Mouse (Mus musculus) myocyte (in vitro differentiated cells): ENCODE results near the gene Gfra4. TPM values are rescaled to one million over a fixed set of nuclear protein-coding genes. Genes with fewer than 3 reads are reported as not detected.
A peak's percentile ranks its signal among the peaks of the same experiment; 100 is the strongest.

Experiments used
- H3K27me3 ChIP-seq: one replicate; pipeline ENCODE4 v1.6.1; 2011; ENCODE audit not compliant: control insufficient read depth, insufficient read depth, insufficient read length
- H3K36me3 ChIP-seq: one replicate; pipeline ENCODE4 v1.6.1; 2011; ENCODE audit not compliant: control insufficient read depth, insufficient read depth
- H3K4me2 ChIP-seq: one replicate; pipeline ENCODE4 v1.6.1; 2011; ENCODE audit warnings: low read depth, control low read depth
- H3K4me3 ChIP-seq: one replicate; pipeline ENCODE4 v1.5.1; 2011; ENCODE audit warnings: mild to moderate bottlenecking, control low read depth, moderate library complexity
- H3K79me2 ChIP-seq: one replicate; pipeline ENCODE4 v1.6.1; 2011; ENCODE audit not compliant: control insufficient read depth, insufficient read depth
- H3ac ChIP-seq: one replicate; pipeline ENCODE4 v1.6.1; 2011; ENCODE audit not compliant: control insufficient read depth, insufficient read length
- CEBPB ChIP-seq: IDR thresholded peaks from 2 replicates; pipeline ENCODE4 v1.6.1; 2011; ENCODE audit warnings: mild to moderate bottlenecking, moderate library complexity; ENCODE audit not compliant: poor library complexity, insufficient read depth, severe bottlenecking
- E2F4 ChIP-seq: IDR thresholded peaks from one replicate; pipeline ENCODE4 v1.6.1; 2011; ENCODE audit warnings: mild to moderate bottlenecking, control low read depth, moderate library complexity; ENCODE audit not compliant: insufficient read depth
- MAX ChIP-seq: IDR thresholded peaks from one replicate; pipeline ENCODE4 v1.6.1; 2011; ENCODE audit warnings: low read depth, mild to moderate bottlenecking, control low read depth
- MYOD1 ChIP-seq, 3 experiments: IDR thresholded peaks; one replicate each; pipeline ENCODE4 v1.6.1; 2011; ENCODE audit warnings: control low read depth in 2 of 3, low read depth in 2 of 3, mild to moderate bottlenecking in 2 of 3, moderate library complexity in 1 of 3; ENCODE audit not compliant: insufficient read length in 2 of 3, control insufficient read depth in 1 of 3
- MYOG ChIP-seq, 3 experiments: IDR thresholded peaks; one replicate each; pipeline ENCODE4 v1.6.1; 2011; ENCODE audit warnings: control low read depth in 2 of 3, low read depth in 2 of 3, mild to moderate bottlenecking in 2 of 3; ENCODE audit not compliant: insufficient read length in 2 of 3, control insufficient read depth in 1 of 3, insufficient read depth in 1 of 3
- POLR2A ChIP-seq: IDR thresholded peaks from one replicate; pipeline ENCODE4 v1.6.1; 2011; ENCODE audit warnings: low read depth, mild to moderate bottlenecking, control low read depth, moderate library complexity; ENCODE audit not compliant: insufficient read length
- POLR2AphosphoS2 ChIP-seq: IDR thresholded peaks from one replicate; pipeline ENCODE4 v1.6.1; 2011; ENCODE audit warnings: low read depth, control low read depth; ENCODE audit not compliant: insufficient read length
- REST ChIP-seq: IDR thresholded peaks from one replicate; pipeline ENCODE4 v1.6.1; 2011; ENCODE audit warnings: mild to moderate bottlenecking, control low read depth, moderate library complexity; ENCODE audit not compliant: insufficient read depth, insufficient read length
- SRF ChIP-seq: IDR thresholded peaks from one replicate; pipeline ENCODE4 v1.6.1; 2011; ENCODE audit warnings: low read depth; ENCODE audit not compliant: control insufficient read depth, insufficient read length
- TCF12 ChIP-seq: IDR thresholded peaks from one replicate; pipeline ENCODE4 v1.6.1; 2011; ENCODE audit warnings: mild to moderate bottlenecking, control low read depth; ENCODE audit not compliant: poor library complexity, insufficient read depth, severe bottlenecking
- TCF3 ChIP-seq: IDR thresholded peaks from one replicate; pipeline ENCODE4 v1.6.1; 2011; ENCODE audit warnings: low read depth, control low read depth; ENCODE audit not compliant: insufficient read length
- USF1 ChIP-seq: IDR thresholded peaks from one replicate; pipeline ENCODE4 v1.6.1; 2011; ENCODE audit warnings: low read depth, mild to moderate bottlenecking, control low read depth, moderate library complexity
- polyA plus RNA-seq: library from polyadenylated mRNA; unstranded; fragments of >200 nt; fragmentation: generic; extraction: Trizol; gene quantifications from one replicate; pipeline ENCODE4 v1.2.1, GENCODE M21; 2012; ENCODE audit warnings: missing spikeins

Gene Gfra4
- polyA plus RNA-seq, 1 experiment, result 2.2 TPM

GRCm38 (mm10) chr2:131030561-131030960 is 12.3 kb downstream of the Gfra4 start:
- no peaks in the 10 kb centered on the region for H3K79me2 ChIP-seq
- TF ChIP-seq REST (no peak), E2F4 (no peak), MAX (no peak), TCF12 (no peak), POLR2AphosphoS2 (no peak), MYOD1 (IDR thresholded peaks at IDR 0.05; ENCODE audit: control insufficient read depth in 1 of 3, insufficient read length in 2 of 3, low read depth in 2 of 3) (no peak), MYOG (IDR thresholded peaks at IDR 0.05; ENCODE audit: control insufficient read depth in 1 of 3, insufficient read depth in 1 of 3, insufficient read length in 2 of 3, low read depth in 2 of 3) (no peak), SRF (no peak), POLR2A (no peak), TCF3 (no peak)
- H3ac ChIP-seq, result no peak overlapping the region
- H3K4me2 ChIP-seq, result no peak overlapping the region
- H3K27me3 ChIP-seq, result no peaks in the 10 kb centered on the region
- H3K4me3 ChIP-seq, result no peak overlapping the region
- no peaks in the 10 kb centered on the region for H3K36me3 ChIP-seq

- peak overlapping the region; percentile 71 for H3K4me2 ChIP-seq
- H3K4me3 ChIP-seq, result no peak overlapping the region
- H3K79me2 ChIP-seq, result no peaks in the 10 kb centered on the region
- no peaks in the 10 kb centered on the region for H3K36me3 ChIP-seq
- H3K27me3 ChIP-seq, result no peaks in the 10 kb centered on the region
- H3ac ChIP-seq, result no peak overlapping the region
- no peak for TF ChIP-seq POLR2A
- TF ChIP-seq TCF12, result no peak
- TF ChIP-seq TCF3, result no peak
- TF ChIP-seq MYOG (IDR thresholded peaks at IDR 0.05; ENCODE audit: control insufficient read depth in 1 of 3, insufficient read depth in 1 of 3, insufficient read length in 2 of 3, low read depth in 2 of 3), result no peak
- no peak for TF ChIP-seq MAX
- no peak for TF ChIP-seq E2F4
- TF ChIP-seq MYOD1 (IDR thresholded peaks at IDR 0.05; ENCODE audit: control insufficient read depth in 1 of 3, insufficient read length in 2 of 3, low read depth in 2 of 3), result no peak
- TF ChIP-seq SRF, result no peak
Observed at GRCm38 (mm10) chr2:131029065-131029935, 13.6 kb downstream of the Gfra4 start.

GRCm38 (mm10) chr2:131026941-131027340 is 15.9 kb downstream of the Gfra4 start:
- Histone ChIP-seq H3K4me2 (no peak overlapping the region), H3K79me2 (no peaks in the 10 kb centered on the region), H3K27me3 (no peaks in the 10 kb centered on the region), H3K36me3 (peaks cover 7% of the 10 kb centered on the region), H3K4me3 (no peak overlapping the region), H3ac (no peak overlapping the region)
- no peak for TF ChIP-seq TCF12
- TF ChIP-seq REST, result no peak
- no peak for TF ChIP-seq POLR2A
- no peak for TF ChIP-seq MYOG (IDR thresholded peaks at IDR 0.05; ENCODE audit: control insufficient read depth in 1 of 3, insufficient read depth in 1 of 3, insufficient read length in 2 of 3, low read depth in 2 of 3)

GRCm38 (mm10) chr2:131025230-131025629 is 17.7 kb downstream of the Gfra4 start:
- H3K36me3 ChIP-seq, result peaks cover 16% of the 10 kb centered on the region
- no peak overlapping the region for H3ac ChIP-seq
- TF ChIP-seq POLR2AphosphoS2 (no peak), POLR2A (no peak), MYOD1 (IDR thresholded peaks at IDR 0.05; ENCODE audit: control insufficient read depth in 1 of 3, insufficient read length in 2 of 3, low read depth in 2 of 3) (no peak), REST (no peak), TCF12 (no peak), USF1 (no peak), SRF (no peak), TCF3 (no peak), E2F4 (no peak), CEBPB (no peak), MAX (no peak), MYOG (IDR thresholded peaks at IDR 0.05; ENCODE audit: control insufficient read depth in 1 of 3, insufficient read depth in 1 of 3, insufficient read length in 2 of 3, low read depth in 2 of 3) (no peak)
- no peak overlapping the region for H3K4me2 ChIP-seq
- no peak overlapping the region for H3K4me3 ChIP-seq
- H3K27me3 ChIP-seq, result no peaks in the 10 kb centered on the region
- H3K79me2 ChIP-seq, result no peaks in the 10 kb centered on the region

GRCm38 (mm10) chr2:131010566-131010965 is 32.3 kb downstream of the Gfra4 start:
- H3K79me2 ChIP-seq, result no peaks in the 10 kb centered on the region
- no peaks in the 10 kb centered on the region for H3K27me3 ChIP-seq
- no peak for TF ChIP-seq E2F4
- no peak for TF ChIP-seq REST
- no peak for TF ChIP-seq MYOG (IDR thresholded peaks at IDR 0.05; ENCODE audit: control insufficient read depth in 1 of 3, insufficient read depth in 1 of 3, insufficient read length in 2 of 3, low read depth in 2 of 3)
- TF ChIP-seq SRF, result no peak
- no peak for TF ChIP-seq MAX
- no peak for TF ChIP-seq MYOD1 (IDR thresholded peaks at IDR 0.05; ENCODE audit: control insufficient read depth in 1 of 3, insufficient read length in 2 of 3, low read depth in 2 of 3)
- TF ChIP-seq POLR2A, result no peak
- TF ChIP-seq TCF12, result no peak
- no peak for TF ChIP-seq CEBPB
- TF ChIP-seq USF1, result no peak
- H3K36me3 ChIP-seq, result peaks cover 19% of the 10 kb centered on the region
- H3K4me2 ChIP-seq, result no peak overlapping the region
- H3K4me3 ChIP-seq, result no peak overlapping the region
- no peak overlapping the region for H3ac ChIP-seq
